Mouse (Mus musculus): ENCODE data around the gene Olfr1143. TPM values are rescaled to one million over a fixed set of nuclear protein-coding genes. Genes with fewer than 3 reads are reported as not detected.

Olfr1143 gene
- not detected in 2 replicates for polyA plus RNA-seq (2015; fragmentation: Nextera tagmentation; extraction: Ambion mirVana)

DNA sequence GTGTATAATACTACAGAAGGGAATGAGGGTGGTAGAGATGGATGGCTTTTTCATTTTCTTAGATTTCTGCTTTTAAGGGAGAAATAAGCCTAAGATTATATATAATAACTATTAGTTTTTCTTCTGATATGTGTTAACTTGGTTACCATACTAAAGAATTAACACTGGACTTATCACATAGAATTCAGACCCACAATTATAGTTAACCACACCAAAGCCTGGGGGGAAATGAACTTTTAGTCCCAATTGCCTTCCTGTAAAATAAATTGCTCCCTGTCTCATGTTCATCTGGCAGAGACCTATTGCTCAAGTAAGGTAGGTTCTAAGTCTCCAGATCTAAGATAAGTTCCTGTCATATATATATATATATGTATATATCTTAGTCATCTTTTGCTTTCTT is at the start of gene Olfr1143:
Gene Olfr1143 (plus strand): TSS at position 301 of the 400 bp plus-strand sequence.

DNA sequence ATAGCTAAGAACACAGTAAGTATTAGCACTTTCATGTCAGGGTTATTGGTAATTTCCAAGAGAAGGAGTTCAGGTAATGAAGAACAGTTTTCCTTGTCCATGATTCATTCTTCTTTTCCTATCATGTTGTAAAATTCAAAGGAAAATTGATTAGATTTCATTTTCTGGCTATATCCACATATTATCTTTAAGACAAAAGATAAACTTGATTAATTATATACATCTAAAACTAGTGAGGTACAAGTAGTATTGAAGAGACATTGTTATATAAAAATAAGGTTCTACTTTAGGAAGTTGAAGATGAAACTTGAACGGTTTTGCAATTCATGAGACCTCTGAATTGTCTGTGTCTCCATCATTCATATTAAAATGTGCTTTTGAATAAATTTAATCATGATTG is 46.5 kb upstream of the Olfr1143 start, which contains the start of gene Olfr1141:
Gene Olfr1141 (minus strand): TSS at position 101 of the 400 bp plus-strand sequence.

GRCm38 (mm10) chr2:87779183-87779582 is 21.2 kb upstream of the Olfr1143 start, which contains the start of gene Olfr152:
Olfr152 (plus strand) TSS chr2:87779483.

GRCm38 (mm10) chr2:87809522-87809921 is 9.1 kb downstream of the Olfr1143 start, which contains the start of gene Olfr1145:
Olfr1145 (plus strand) TSS chr2:87809822.

GRCm38 (mm10) chr2:87830233-87830632 is 29.8 kb downstream of the Olfr1143 start, which contains the start of gene Olfr1148:
Olfr1148 (plus strand) TSS chr2:87830533.

DNA sequence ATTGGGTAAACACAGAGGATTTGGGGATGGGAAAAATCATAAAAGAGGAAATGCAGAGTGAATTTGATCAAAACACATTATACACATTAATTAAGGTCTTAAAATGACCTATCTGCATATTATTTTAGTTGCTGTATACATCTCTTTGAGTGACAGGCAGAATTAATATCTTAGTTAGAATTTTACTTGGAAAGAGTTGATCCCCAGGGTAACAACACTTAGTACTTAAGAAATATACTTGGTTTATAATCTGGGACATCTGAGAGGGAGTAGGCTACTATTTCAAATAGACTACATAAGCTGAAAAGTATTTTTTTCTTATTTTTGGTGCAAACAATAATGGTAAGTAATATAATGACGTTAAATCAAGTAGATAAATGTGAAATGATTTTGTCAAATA is 43.3 kb downstream of the Olfr1143 start, which contains the start of gene Olfr1150-ps1:
Gene Olfr1150-ps1 (plus strand): TSS at position 301 of the 400 bp plus-strand sequence.

Other genes starting within 250 kb of the Olfr1143 start
- not detected in 2 replicates for gene Olfr1129, start 226.7 kb upstream of the Olfr1143 start, polyA plus RNA-seq (2015; fragmentation: Nextera tagmentation; extraction: Ambion mirVana)
- gene Olfr1130, start 194.4 kb upstream of the Olfr1143 start, polyA plus RNA-seq (2015; fragmentation: Nextera tagmentation; extraction: Ambion mirVana) = not detected in 2 replicates
- gene Olfr1131, start 173.5 kb upstream of the Olfr1143 start, polyA plus RNA-seq (2015; fragmentation: Nextera tagmentation; extraction: Ambion mirVana) = not detected in 2 replicates
- not detected in 2 replicates for gene Olfr1132, start 163.1 kb upstream of the Olfr1143 start, polyA plus RNA-seq (2015; fragmentation: Nextera tagmentation; extraction: Ambion mirVana)
- gene Olfr1133, start 153.2 kb upstream of the Olfr1143 start, polyA plus RNA-seq (2015; fragmentation: Nextera tagmentation; extraction: Ambion mirVana) = not detected in 2 replicates
- gene Olfr1134, start 142.1 kb upstream of the Olfr1143 start, polyA plus RNA-seq (2015; fragmentation: Nextera tagmentation; extraction: Ambion mirVana) = not detected in 2 replicates
- not detected in 2 replicates for gene Olfr1135, start 126.9 kb upstream of the Olfr1143 start, polyA plus RNA-seq (2015; fragmentation: Nextera tagmentation; extraction: Ambion mirVana)
- gene Olfr1136, start 106.6 kb upstream of the Olfr1143 start, polyA plus RNA-seq (2015; fragmentation: Nextera tagmentation; extraction: Ambion mirVana) = not detected in 2 replicates
- not detected in 2 replicates for gene Olfr1137, start 87.4 kb upstream of the Olfr1143 start, polyA plus RNA-seq (2015; fragmentation: Nextera tagmentation; extraction: Ambion mirVana)
- gene Olfr1138, start 60.6 kb upstream of the Olfr1143 start, polyA plus RNA-seq (2015; fragmentation: Nextera tagmentation; extraction: Ambion mirVana) = not detected in 2 replicates
- not detected in 2 replicates for gene Olfr1140, start 56.8 kb upstream of the Olfr1143 start, polyA plus RNA-seq (2015; fragmentation: Nextera tagmentation; extraction: Ambion mirVana)
- gene Olfr1141, start 46.6 kb upstream of the Olfr1143 start, polyA plus RNA-seq (2015; fragmentation: Nextera tagmentation; extraction: Ambion mirVana) = not detected in 2 replicates
- gene Olfr152, start 21.1 kb upstream of the Olfr1143 start, polyA plus RNA-seq (2015; fragmentation: Nextera tagmentation; extraction: Ambion mirVana) = not detected in 2 replicates
- gene Olfr1145, start 9.2 kb downstream of the Olfr1143 start, polyA plus RNA-seq (2015; fragmentation: Nextera tagmentation; extraction: Ambion mirVana) = not detected in 2 replicates
- not detected in 2 replicates for gene Olfr1148, start 29.9 kb downstream of the Olfr1143 start, polyA plus RNA-seq (2015; fragmentation: Nextera tagmentation; extraction: Ambion mirVana)
- not detected in 2 replicates for gene Olfr1150-ps1, start 43.4 kb downstream of the Olfr1143 start, polyA plus RNA-seq (2015; fragmentation: Nextera tagmentation; extraction: Ambion mirVana)
- gene Olfr1151, start 55.3 kb downstream of the Olfr1143 start, polyA plus RNA-seq (2015; fragmentation: Nextera tagmentation; extraction: Ambion mirVana) = not detected in 2 replicates
- gene Olfr1152, start 65.9 kb downstream of the Olfr1143 start, polyA plus RNA-seq (2015; fragmentation: Nextera tagmentation; extraction: Ambion mirVana) = not detected in 2 replicates
- gene Olfr1153, start 94.4 kb downstream of the Olfr1143 start, polyA plus RNA-seq (2015; fragmentation: Nextera tagmentation; extraction: Ambion mirVana) = not detected in 2 replicates
- not detected in 2 replicates for gene Olfr1154, start 104.6 kb downstream of the Olfr1143 start, polyA plus RNA-seq (2015; fragmentation: Nextera tagmentation; extraction: Ambion mirVana)
- not detected in 2 replicates for gene Olfr1155, start 144.5 kb downstream of the Olfr1143 start, polyA plus RNA-seq (2015; fragmentation: Nextera tagmentation; extraction: Ambion mirVana)
- not detected in 2 replicates for gene Olfr1156, start 152.5 kb downstream of the Olfr1143 start, polyA plus RNA-seq (2015; fragmentation: Nextera tagmentation; extraction: Ambion mirVana)
- not detected in 2 replicates for gene Olfr1157, start 167.7 kb downstream of the Olfr1143 start, polyA plus RNA-seq (2015; fragmentation: Nextera tagmentation; extraction: Ambion mirVana)
- gene Olfr74, start 174.1 kb downstream of the Olfr1143 start, polyA plus RNA-seq (2015; fragmentation: Nextera tagmentation; extraction: Ambion mirVana) = not detected in 2 replicates
- gene Olfr1158, start 189.5 kb downstream of the Olfr1143 start, polyA plus RNA-seq (2015; fragmentation: Nextera tagmentation; extraction: Ambion mirVana) = not detected in 2 replicates
- not detected in 2 replicates for gene Olfr1160, start 207.7 kb downstream of the Olfr1143 start, polyA plus RNA-seq (2015; fragmentation: Nextera tagmentation; extraction: Ambion mirVana)
- not detected in 2 replicates for gene Olfr1161, start 222.2 kb downstream of the Olfr1143 start, polyA plus RNA-seq (2015; fragmentation: Nextera tagmentation; extraction: Ambion mirVana)
- not detected in 2 replicates for gene Olfr73, start 237.1 kb downstream of the Olfr1143 start, polyA plus RNA-seq (2015; fragmentation: Nextera tagmentation; extraction: Ambion mirVana)